Mouse (Mus musculus) lung, adult 2 months (tissue): ENCODE measurements around the gene Krtap26-1. TPM values are rescaled to one million over a fixed set of nuclear protein-coding genes. Genes with fewer than 3 reads are reported as not detected.

Experiments used
- DNase-seq: peaks from one replicate; pipeline ENCODE4 v3.0.0; 2022
- H3K4me1 ChIP-seq: fragments of 200-500 bp; 2 replicates; pipeline ENCODE4 v1.6.1; 2011; ENCODE audit warnings: low read length; ENCODE audit not compliant: control insufficient read depth, insufficient read depth
- H3K4me3 ChIP-seq: fragments of 200-500 bp; replicated peaks from 2 replicates; pipeline ENCODE3; 2011; ENCODE audit warnings: low read depth, mild to moderate bottlenecking, control low read depth, low read length; ENCODE audit errors: extremely low read depth
- CTCF ChIP-seq: fragments of 200-500 bp; IDR thresholded peaks from 2 replicates; pipeline ENCODE4 v1.5.1; 2011; ENCODE audit warnings: mild to moderate bottlenecking, low read length, control low read depth; ENCODE audit not compliant: insufficient read depth
- POLR2A ChIP-seq: fragments of 200-500 bp; IDR thresholded peaks from 2 replicates; pipeline ENCODE4 v1.6.1; 2011; ENCODE audit warnings: low read depth, mild to moderate bottlenecking, control low read depth, low read length, borderline replicate concordance; ENCODE audit errors: extremely low read depth
- WGBS: fragments of 180-500 bp; shearing (Covaris S2); methylation state at CpG from one replicate; pipeline ENCODE4 v1.1.7; 2018; 5-methylcytosine and 5-hydroxymethylcytosine counted together
- polyA plus RNA-seq: library from polyadenylated mRNA; depleted of rRNA; stranded (reverse); fragments of >200 nt; gene quantifications from 2 replicates; pipeline ENCODE4 v1.2.3, GENCODE M21; 2012; rRNA removed

Krtap26-1 gene
- polyA plus RNA-seq, 1 experiment, result not detected

GRCm38 (mm10) chr16:88631474-88631873 is 16.1 kb downstream of the Krtap26-1 start:
- Histone ChIP-seq H3K4me1 (no peaks in the 10 kb centered on the region), H3K4me3 (no peak overlapping the region)
- whole genome bisulfite sequencing, result 48% methylated on average over 4 of the region's 4 CpGs
- TF ChIP-seq POLR2A, result no peak
- TF ChIP-seq CTCF, result no peak
- DNase-seq, result no peak

GRCm38 (mm10) chr16:88627566-88627965 is 20.0 kb downstream of the Krtap26-1 start, which contains the start of gene 2310079G19Rik:
2310079G19Rik (minus strand) TSS chr16:88627666.
- H3K4me3 ChIP-seq, result no peak within 1 kb of the TSS
- TF ChIP-seq POLR2A (no peak), CTCF (no peak)
- WGBS, result 93% methylated on average over 4 of the region's 4 CpGs
- H3K4me1 ChIP-seq, result no peaks in the 10 kb centered on the region
- DNase-seq, result no peak

GRCm38 (mm10) chr16:88612712-88613111 is 34.9 kb downstream of the Krtap26-1 start:
- Histone ChIP-seq H3K4me3 (no peak overlapping the region), H3K4me1 (no peaks in the 10 kb centered on the region)
- WGBS, result 74% methylated on average over 4 of the region's 4 CpGs
- DNase-seq, result no peak
- TF ChIP-seq CTCF (no peak), POLR2A (no peak)

GRCm38 (mm10) chr16:88611922-88612321 is 35.7 kb downstream of the Krtap26-1 start, which contains the start of gene Krtap24-1:
Krtap24-1 (minus strand) TSS chr16:88612279.
- DNase-seq, result no peak
- no peak within 1 kb of the TSS for H3K4me3 ChIP-seq
- TF ChIP-seq POLR2A, result no peak
- no peak for TF ChIP-seq CTCF
- WGBS, result 90% methylated on average over 8 of the region's 8 CpGs
- no peaks in the 10 kb centered on the region for H3K4me1 ChIP-seq

- DNase-seq, result no peak
- H3K4me3 ChIP-seq, result no peak overlapping the region
- 69% methylated on average over 6 of the region's 6 CpGs for WGBS
- peaks cover 5% of the 10 kb centered on the region; the same call in 1 of the 2 replicates for H3K4me1 ChIP-seq
- TF ChIP-seq CTCF, result no peak
- no peak for TF ChIP-seq POLR2A
Observed at GRCm38 (mm10) chr16:88604570-88604969, 43.0 kb downstream of the Krtap26-1 start.

- 72% methylated on average over 1 of the region's 1 CpGs for WGBS
- Histone ChIP-seq H3K4me1 (peaks cover 5% of the 10 kb centered on the region; the same call in 1 of the 2 replicates), H3K4me3 (no peak overlapping the region)
- DNase-seq, result no peak
- TF ChIP-seq CTCF (no peak), POLR2A (no peak)
Observed at GRCm38 (mm10) chr16:88602464-88602863, 45.1 kb downstream of the Krtap26-1 start.

GRCm38 (mm10) chr16:88600303-88600702 is 47.3 kb downstream of the Krtap26-1 start:
- WGBS, result 56% methylated on average over 8 of the region's 8 CpGs
- H3K4me1 ChIP-seq, result peaks cover 5% of the 10 kb centered on the region; the same call in 1 of the 2 replicates
- TF ChIP-seq POLR2A (no peak), CTCF (no peak)
- H3K4me3 ChIP-seq, result no peak overlapping the region
- DNase-seq, result no peak

- TF ChIP-seq CTCF (no peak), POLR2A (no peak)
- H3K4me1 ChIP-seq, result peaks cover 5% of the 10 kb centered on the region; the same call in 1 of the 2 replicates
- DNase-seq, result no peak
- WGBS, result 26% methylated on average over 16 of the region's 16 CpGs
- no peak overlapping the region for H3K4me3 ChIP-seq
Observed at GRCm38 (mm10) chr16:88599504-88600237, 47.9 kb downstream of the Krtap26-1 start.

Other genes starting within 250 kb of the Krtap26-1 start
- 8.6 TPM in 1 of 2 replicates, not detected in the other for gene Cldn17, start 140.8 kb downstream of the Krtap26-1 start, polyA plus RNA-seq
- gene Cldn8, start 84.6 kb downstream of the Krtap26-1 start, polyA plus RNA-seq, result 2.1 and 3.5 TPM in 2 replicates
- not detected in 2 replicates for gene Krtap24-1, start 35.5 kb downstream of the Krtap26-1 start, polyA plus RNA-seq
- gene 2310079G19Rik, start 20.1 kb downstream of the Krtap26-1 start, polyA plus RNA-seq, result 0.32 TPM in 1 of 2 replicates, not detected in the other
- gene Krtap27-1, start 23.9 kb upstream of the Krtap26-1 start, polyA plus RNA-seq, result not detected in 2 replicates
- gene 2310061N02Rik, start 60.2 kb upstream of the Krtap26-1 start, polyA plus RNA-seq, result not detected in 2 replicates
- not detected in 2 replicates for gene Krtap13-1, start 81.1 kb upstream of the Krtap26-1 start, polyA plus RNA-seq
- not detected in 2 replicates for gene Krtap13, start 103.8 kb upstream of the Krtap26-1 start, polyA plus RNA-seq
- not detected in 2 replicates for gene 2310034C09Rik, start 111.1 kb upstream of the Krtap26-1 start, polyA plus RNA-seq
- gene 2310057N15Rik, start 126.4 kb upstream of the Krtap26-1 start, polyA plus RNA-seq, result not detected in 2 replicates
- gene Gm5965, start 130.1 kb upstream of the Krtap26-1 start, polyA plus RNA-seq, result not detected in 2 replicates
- not detected in 2 replicates for gene Gm20741, start 164.4 kb upstream of the Krtap26-1 start, polyA plus RNA-seq
- gene Krtap15, start 172.4 kb upstream of the Krtap26-1 start, polyA plus RNA-seq, result not detected in 2 replicates
- gene Krtap14, start 178.3 kb upstream of the Krtap26-1 start, polyA plus RNA-seq, result not detected in 2 replicates
- not detected in 2 replicates for gene Krtap19-1, start 221.6 kb upstream of the Krtap26-1 start, polyA plus RNA-seq
- not detected in 2 replicates for gene Krtap19-2, start 226.5 kb upstream of the Krtap26-1 start, polyA plus RNA-seq
- gene Krtap19-3, start 230.2 kb upstream of the Krtap26-1 start, polyA plus RNA-seq, result not detected in 2 replicates
- not detected in 2 replicates for gene Krtap19-4, start 237.3 kb upstream of the Krtap26-1 start, polyA plus RNA-seq
- gene Krtap19-5, start 248.7 kb upstream of the Krtap26-1 start, polyA plus RNA-seq, result not detected in 2 replicates